ENCODE assay signal across 20 mouse cellular contexts in the genomic region with DNA sequence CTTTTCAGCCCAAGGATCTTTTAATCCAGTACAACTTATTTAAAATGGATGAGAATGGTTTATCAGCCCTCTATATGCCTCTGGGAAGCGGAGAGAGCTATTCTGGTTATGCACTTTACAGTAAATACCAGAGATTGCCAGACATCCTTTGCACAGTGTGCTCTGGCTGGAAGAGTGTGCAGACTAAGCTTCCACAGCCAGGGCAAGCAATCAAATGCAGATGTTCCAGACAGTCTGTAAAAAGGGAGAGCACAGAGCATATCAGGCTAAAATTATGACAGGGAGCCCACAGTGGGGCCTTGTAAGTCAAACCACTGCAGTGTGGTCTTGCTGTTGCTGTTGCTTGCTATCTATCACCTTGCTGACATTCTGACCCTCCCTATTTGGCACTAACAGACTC.
DNase-seq lines count a peak whose midpoint lies in the region; ATAC-seq and TF ChIP-seq lines count a peak whose summit lies in the region.
"Had no signal": no experiment of that assay in that cellular context is flagged by ENCODE, and none has a peak within 500 bp of the region (broad histone marks: within the 10 kb centered on the region; RNA-seq: fewer than 3 reads in every experiment).

No protein-coding gene starts in this region.

- no peak for ATAC-seq in embryonic facial prominence, embryonic 11.5 days (replicated peaks; ENCODE audit: insufficient number of reproducible peaks, low FRiP score, low TSS enrichment, low read depth)
- no peak for ATAC-seq in lung, embryonic 14.5 days (ENCODE audit: insufficient read depth)
- ATAC-seq in embryonic facial prominence, embryonic 13.5 days (ENCODE audit: insufficient number of reproducible peaks, insufficient read depth, low FRiP score, low TSS enrichment, low read depth), result no peak
- no peak for ATAC-seq in inflammation-experienced regulatory T-cells, adult 6 months
- ATAC-seq: midbrain, embryonic 16.5 days had no signal

- no peak overlapping the region for H3K4me2 ChIP-seq in embryonic facial prominence, embryonic 11.5 days (ENCODE audit: low read depth, low read length)
- no peak overlapping the region for H3K4me2 ChIP-seq in lung, embryonic 14.5 days
- no peak overlapping the region for H3K4me2 ChIP-seq in embryonic facial prominence, embryonic 13.5 days
- H3K4me2 ChIP-seq: forebrain, embryonic 12.5 days; hindbrain, embryonic 12.5 days; liver, embryonic 13.5 days had no signal

- no peak for TF ChIP-seq CTCF in lung, embryonic 14.5 days (IDR thresholded peaks at IDR 0.05; ENCODE audit: low read depth)

- H3K27me3 ChIP-seq in embryonic facial prominence, embryonic 11.5 days (ENCODE audit: control insufficient read depth, insufficient read depth, low read length), result no peaks in the 10 kb centered on the region
- H3K27me3 ChIP-seq in embryonic facial prominence, embryonic 10.5 days (replicated peaks; ENCODE audit: low read depth, poor library complexity, severe bottlenecking), result no peaks in the 10 kb centered on the region
- no peaks in the 10 kb centered on the region for H3K27me3 ChIP-seq in lung, embryonic 14.5 days (ENCODE audit: insufficient read depth, low read length)
- H3K27me3 ChIP-seq in embryonic facial prominence, embryonic 13.5 days, result no peaks in the 10 kb centered on the region
- H3K27me3 ChIP-seq: CH12.LX; forebrain, embryonic 12.5 days; hindbrain, embryonic 12.5 days; liver, embryonic 13.5 days had no signal

- no peaks in the 10 kb centered on the region for H3K36me3 ChIP-seq in embryonic facial prominence, embryonic 11.5 days (replicated peaks; ENCODE audit: control insufficient read depth, insufficient read depth, low read depth, low read length)
- H3K36me3 ChIP-seq in embryonic facial prominence, embryonic 10.5 days (replicated peaks), result no peaks in the 10 kb centered on the region
- H3K36me3 ChIP-seq in lung, embryonic 14.5 days (ENCODE audit: insufficient read depth), result no peaks in the 10 kb centered on the region
- H3K36me3 ChIP-seq in embryonic facial prominence, embryonic 13.5 days, result no peaks in the 10 kb centered on the region
- H3K36me3 ChIP-seq: forebrain, embryonic 12.5 days; hindbrain, embryonic 12.5 days; liver, embryonic 13.5 days had no signal

- WGBS in embryonic facial prominence, embryonic 11.5 days, result 71% methylated on average over 1 of the region's 1 CpGs
- 83% methylated on average over 1 of the region's 1 CpGs for WGBS in embryonic facial prominence, embryonic 10.5 days
- WGBS in lung, embryonic 14.5 days, result 69% methylated on average over 1 of the region's 1 CpGs
- 49% methylated on average over 1 of the region's 1 CpGs for WGBS in embryonic facial prominence, embryonic 13.5 days

- no peak overlapping the region for H3K4me3 ChIP-seq in embryonic facial prominence, embryonic 11.5 days (ENCODE audit: low read depth, low read length)
- no peak overlapping the region for H3K4me3 ChIP-seq in embryonic facial prominence, embryonic 10.5 days
- H3K4me3 ChIP-seq in lung, embryonic 14.5 days (ENCODE audit: low read depth, low read length), result no peak overlapping the region
- H3K4me3 ChIP-seq in embryonic facial prominence, embryonic 13.5 days, result no peak overlapping the region
- H3K4me3 ChIP-seq: forebrain, embryonic 12.5 days; hindbrain, embryonic 12.5 days; liver, embryonic 13.5 days had no signal

- H3K27ac ChIP-seq in embryonic facial prominence, embryonic 11.5 days (replicated peaks; ENCODE audit: low read depth, low read length), result no peak overlapping the region
- H3K27ac ChIP-seq in embryonic facial prominence, embryonic 10.5 days (replicated peaks), result no peak overlapping the region
- no peak overlapping the region for H3K27ac ChIP-seq in lung, embryonic 14.5 days (ENCODE audit: low read depth)
- peak overlapping the region; percentile 28; the same call in 1 of the 2 replicates for H3K27ac ChIP-seq in embryonic facial prominence, embryonic 13.5 days
- H3K27ac ChIP-seq: forebrain, embryonic 12.5 days; hindbrain, embryonic 12.5 days; liver, embryonic 13.5 days; stomach, postnatal 0 days had no signal

- peak; percentile 32 for DNase-seq in embryonic facial prominence, embryonic 11.5 days (ENCODE audit: low spot score)
- DNase-seq in embryonic facial prominence, embryonic 10.5 days (ENCODE audit: low spot score), result no peak
- DNase-seq in lung, embryonic 14.5 days, result peak; percentile 4
- DNase-seq in lung, postnatal 4 days, result no peak
- DNase-seq in mesoderm, embryonic 11.5 days (ENCODE audit: low read depth, low spot score), result peak; percentile 14
- DNase-seq in retina, postnatal 1 day, result no peak
- DNase-seq: cerebellum, adult 18-20 months; cerebellum, postnatal 25 days; kidney, adult 8-10 months; kidney, postnatal 25 days; liver, embryonic 13.5 days; right cerebral cortex, postnatal 4 days; thymus, postnatal 14 days had no signal

- H3K9me3 ChIP-seq in embryonic facial prominence, embryonic 11.5 days (replicated peaks; ENCODE audit: control insufficient read depth, low read length), result no peaks in the 10 kb centered on the region
- no peaks in the 10 kb centered on the region for H3K9me3 ChIP-seq in embryonic facial prominence, embryonic 10.5 days
- no peaks in the 10 kb centered on the region for H3K9me3 ChIP-seq in lung, embryonic 14.5 days (ENCODE audit: low read depth, low read length)
- H3K9me3 ChIP-seq in embryonic facial prominence, embryonic 13.5 days, result no peaks in the 10 kb centered on the region
- H3K9me3 ChIP-seq: forebrain, embryonic 12.5 days; hindbrain, embryonic 12.5 days; liver, embryonic 13.5 days had no signal

- H3K4me1 ChIP-seq in embryonic facial prominence, embryonic 11.5 days (ENCODE audit: control insufficient read depth, insufficient read depth, low read length), result no peaks in the 10 kb centered on the region
- H3K4me1 ChIP-seq in embryonic facial prominence, embryonic 10.5 days, result no peaks in the 10 kb centered on the region
- H3K4me1 ChIP-seq in lung, embryonic 14.5 days (ENCODE audit: insufficient read depth), result no peaks in the 10 kb centered on the region
- peaks cover 13% of the 10 kb centered on the region for H3K4me1 ChIP-seq in embryonic facial prominence, embryonic 13.5 days
- H3K4me1 ChIP-seq: forebrain, embryonic 12.5 days; hindbrain, embryonic 12.5 days; liver, embryonic 13.5 days had no signal

- H3K9ac ChIP-seq in embryonic facial prominence, embryonic 11.5 days (replicated peaks; ENCODE audit: low read length), result no peak overlapping the region
- H3K9ac ChIP-seq in lung, embryonic 14.5 days, result no peak overlapping the region
- H3K9ac ChIP-seq in embryonic facial prominence, embryonic 13.5 days, result no peak overlapping the region
- H3K9ac ChIP-seq: forebrain, embryonic 12.5 days; hindbrain, embryonic 12.5 days; liver, embryonic 13.5 days had no signal

Comparison
In these comparisons a context has a peak if more than half of its experiments do, and no peak if none do; other contexts are left out.
1. DNase-seq: peak in embryonic facial prominence, embryonic 11.5 days (single experiment), lung, embryonic 14.5 days (single experiment) and mesoderm, embryonic 11.5 days (single experiment); none in embryonic facial prominence, embryonic 10.5 days (single experiment), lung, postnatal 4 days (0 of 2) and retina, postnatal 1 day (single experiment).